Mouse (Mus musculus) ES-E14 (cell line): ENCODE results near the gene Dnhd1. TPM values are rescaled to one million over a fixed set of nuclear protein-coding genes. Genes with fewer than 3 reads are reported as not detected.
"Not testable (repeated sequence)": the region's sequence is repeated elsewhere in the genome, so short reads cannot be mapped to it uniquely, and the experiment has no call there.

Source experiments
- DNase-seq: peaks from one replicate; pipeline ENCODE4 v3.0.0-alpha.2; 2013; ENCODE audit warnings: low read depth, low spot score
- H3K27ac ChIP-seq: 2 replicates; pipeline ENCODE4 v1.5.1; 2012; ENCODE audit warnings: low read depth, mild to moderate bottlenecking, low read length, moderate library complexity, mixed read lengths; ENCODE audit not compliant: poor library complexity, insufficient read depth, severe bottlenecking
- H3K36me3 ChIP-seq: 2 replicates; pipeline ENCODE4 v1.6.1; 2012; ENCODE audit warnings: mild to moderate bottlenecking, low read length, moderate library complexity, mixed read lengths; ENCODE audit not compliant: control insufficient read depth, poor library complexity, insufficient read depth, severe bottlenecking
- H3K4me1 ChIP-seq, 2 experiments: fragments of 150-350 bp in 1 of 2; sonication (generic) in 1 of 2; 2 replicates each; pipeline ENCODE4 v1.6.1; 2012; ENCODE audit warnings: low read length in 2 of 2, mild to moderate bottlenecking in 1 of 2, mixed read lengths in 1 of 2; ENCODE audit not compliant: control insufficient read depth in 2 of 2, insufficient read depth in 2 of 2, poor library complexity in 1 of 2
- H3K4me3 ChIP-seq, 2 experiments: fragments of 150-350 bp in 1 of 2; sonication (generic) in 1 of 2; 2 replicates each; pipeline ENCODE4 v1.5.1; 2012; ENCODE audit warnings: low read length in 2 of 2, low read depth in 1 of 2, mild to moderate bottlenecking in 1 of 2, mixed read lengths in 1 of 2; ENCODE audit not compliant: insufficient read depth in 1 of 2, poor library complexity in 1 of 2, severe bottlenecking in 1 of 2
- H3K9ac ChIP-seq: 2 replicates; pipeline ENCODE4 v1.6.1; 2012; ENCODE audit warnings: low read depth, mild to moderate bottlenecking, low read length, mixed read lengths; ENCODE audit not compliant: poor library complexity, insufficient read depth, severe bottlenecking
- H3K9me3 ChIP-seq: fragments of 150-350 bp; sonication (generic); 2 replicates; pipeline ENCODE4 v1.6.1; 2012; ENCODE audit warnings: low read depth, mild to moderate bottlenecking, low read length; ENCODE audit not compliant: control insufficient read depth, insufficient read depth
- CHD2 ChIP-seq: IDR thresholded peaks from 2 replicates; pipeline ENCODE4 v1.6.1; 2014; ENCODE audit warnings: mild to moderate bottlenecking, low read depth, low read length, inconsistent platforms
- HCFC1 ChIP-seq: IDR thresholded peaks from 2 replicates; pipeline ENCODE4 v1.6.1; 2012; ENCODE audit warnings: low read length, inconsistent platforms, borderline replicate concordance; ENCODE audit not compliant: insufficient read depth
- MAFK ChIP-seq: IDR thresholded peaks from 2 replicates; pipeline ENCODE4 v1.6.1; 2014; ENCODE audit warnings: mild to moderate bottlenecking, low read depth, low read length, inconsistent platforms; ENCODE audit not compliant: insufficient read depth
- ZC3H11A ChIP-seq: IDR thresholded peaks from 2 replicates; pipeline ENCODE4 v1.6.1; 2012; ENCODE audit warnings: low read depth, mild to moderate bottlenecking, inconsistent platforms, low read length, borderline replicate concordance
- ZNF384 ChIP-seq: IDR thresholded peaks from 2 replicates; pipeline ENCODE4 v1.6.1; 2012; ENCODE audit warnings: low read depth, low read length, inconsistent platforms
- in situ Hi-C, 2 experiments: fragments of 600-800 bp; cut with MboI; formaldehyde crosslinking; loops; one replicate each; pipeline ENCODE4 v1.15.1; 2025; ENCODE audit warnings: low sequenced_read_pairs in 2 of 2, inconsistent platforms in 1 of 2; ENCODE audit not compliant: unreplicated experiment in 2 of 2
- total RNA-seq: library from RNA; depleted of rRNA; stranded (reverse); fragments of 300-350 nt; gene quantifications from 2 replicates; pipeline ENCODE4 v1.2.3, GENCODE M21; 2012

Gene Dnhd1
- total RNA-seq, 1 experiment = 0.98 TPM

DNA sequence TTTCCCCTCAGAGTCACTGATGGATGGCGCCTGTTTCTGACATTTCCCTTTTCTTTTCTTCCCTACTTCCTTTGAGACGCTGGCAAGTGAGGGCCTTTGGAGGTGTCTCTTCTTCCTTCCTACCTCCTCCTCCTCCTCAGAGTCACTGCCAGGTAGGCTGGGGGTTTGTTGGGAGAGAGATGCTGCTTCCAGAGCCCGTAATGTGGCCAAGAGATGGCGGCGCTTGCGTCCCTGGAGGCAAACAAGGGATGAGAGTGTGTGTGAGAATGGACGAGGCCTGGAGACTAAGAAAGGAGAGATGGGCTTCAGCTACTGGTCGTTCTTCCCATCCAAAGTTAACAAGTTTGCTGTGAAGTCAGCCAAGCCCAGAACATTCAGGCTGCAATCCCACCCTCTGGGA lies 84.2 kb downstream of the Dnhd1 start:
- peaks cover 24% of the 10 kb centered on the region for H3K36me3 ChIP-seq
- no peak overlapping the region for H3K27ac ChIP-seq
- DNase-seq = no peak
- TF ChIP-seq CHD2 (no peak), MAFK (no peak), ZNF384 (no peak), HCFC1 (no peak), ZC3H11A (no peak)
- H3K9ac ChIP-seq = no peak overlapping the region
- in situ Hi-C loops = no loop called here
- H3K4me1 ChIP-seq = peaks cover 2% of the 10 kb centered on the region in 2 experiments; a peak in 2 of 4 replicates
- H3K9me3 ChIP-seq = no peaks in the 10 kb centered on the region
- no peak overlapping the region for H3K4me3 ChIP-seq

DNA sequence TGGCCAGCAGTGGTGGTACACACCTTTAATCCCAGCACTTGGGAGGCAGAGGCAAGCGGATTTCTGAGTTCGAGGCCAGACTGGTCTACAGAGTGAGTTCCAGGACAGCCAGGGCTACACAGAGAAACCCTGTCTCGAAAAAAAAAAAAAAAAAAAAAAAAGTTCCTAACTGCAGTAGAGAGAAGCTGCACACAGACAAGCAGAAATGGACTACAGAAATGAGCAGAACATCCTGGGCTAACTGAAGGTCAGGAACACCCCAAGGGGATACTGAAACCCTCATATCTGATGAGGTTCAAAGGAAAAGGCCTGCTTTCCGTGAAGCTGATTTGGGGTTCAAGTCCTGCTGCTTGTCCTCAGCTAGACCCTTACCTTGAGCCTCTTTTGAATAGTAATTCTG lies 84.8 kb downstream of the Dnhd1 start:
- not testable (repeated sequence) for H3K9me3 ChIP-seq, H3K4me1 ChIP-seq, DNase-seq

DNA sequence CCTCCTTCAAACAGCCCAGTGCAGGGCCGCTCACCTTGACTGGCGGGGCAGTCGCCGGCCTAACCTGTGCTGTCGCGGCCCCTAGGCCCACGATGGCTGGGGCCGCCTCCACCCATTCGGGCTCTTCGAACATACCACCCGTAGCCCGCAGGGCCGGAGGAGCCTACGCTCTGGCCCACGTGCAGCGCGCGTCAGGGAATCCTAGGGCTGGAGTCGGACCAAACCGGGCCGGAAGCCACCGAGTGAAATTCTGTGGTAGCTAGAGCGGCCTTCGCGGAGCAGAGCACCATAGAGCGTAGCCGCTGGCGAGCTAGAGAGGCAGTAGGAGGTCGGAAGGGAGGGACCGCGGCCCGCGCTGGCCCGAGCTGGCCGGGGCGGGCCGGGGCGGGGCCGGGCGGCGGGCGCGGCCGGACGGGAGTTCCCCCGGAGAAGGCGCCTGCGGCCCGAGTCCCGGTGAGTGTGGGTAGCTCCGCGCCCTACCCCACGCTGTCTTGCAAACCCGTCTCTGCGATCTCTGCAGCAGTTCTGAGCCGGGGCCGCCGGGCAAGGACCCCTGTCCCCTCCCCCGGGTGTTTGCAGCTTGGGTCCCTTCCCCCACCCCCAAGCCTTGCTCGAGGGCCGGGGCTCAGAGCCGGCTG lies 85.8 kb downstream of the Dnhd1 start, which contains the start of gene Ilk:
Gene Ilk, plus strand, starts transcription at position 329 of the 638 bp plus-strand sequence.
- in situ Hi-C loops = no loop called here
- Histone ChIP-seq H3K4me1 (peaks cover 2% of the 10 kb centered on the region in 2 experiments; a peak in 2 of 4 replicates), H3K9me3 (no peaks in the 10 kb centered on the region), H3K9ac (peak within 1 kb of the TSS; percentile 86), H3K27ac (no peak within 1 kb of the TSS), H3K4me3 (peak within 1 kb of the TSS; percentile 79 to 81), H3K36me3 (peaks cover 30% of the 10 kb centered on the region)
- TF ChIP-seq ZC3H11A (no peak), HCFC1 (peak; percentile 59; the same call in 1 of the 2 replicates), ZNF384 (no peak), CHD2 (no peak), MAFK (no peak)
- peak; percentile 74 for DNase-seq

More for the DNA sequence above, 84.8 kb downstream of the Dnhd1 start:
- H3K27ac ChIP-seq, in situ Hi-C loops: not testable (repeated sequence)
- Histone ChIP-seq H3K4me3 (peak overlapping the region; percentile 79 to 81), H3K36me3 (peaks cover 26% of the 10 kb centered on the region), H3K9ac (peak overlapping the region; percentile 86)
- TF ChIP-seq ZNF384 = 0 out of 2 replicates have a peak, but pooled peaks have one; percentile 20

GRCm38 (mm10) chr7:105736911-105737521 lies 86.4 kb downstream of the Dnhd1 start, which contains the start of gene Rrp8:
Rrp8 (minus strand) TSS chr7:105737385.
- Histone ChIP-seq H3K4me3 (peak within 1 kb of the TSS; percentile 79 to 81), H3K9me3 (no peaks in the 10 kb centered on the region), H3K9ac (peak within 1 kb of the TSS; percentile 86), H3K27ac (no peak within 1 kb of the TSS), H3K36me3 (peaks cover 37% of the 10 kb centered on the region), H3K4me1 (peaks cover 2% of the 10 kb centered on the region in 2 experiments; a peak in 2 of 4 replicates)
- DNase-seq = no peak
- TF ChIP-seq CHD2 = no peak
- no peak for TF ChIP-seq MAFK
- no peak for TF ChIP-seq HCFC1
- no peak for TF ChIP-seq ZC3H11A
- peak; percentile 41; the same call in 1 of the 2 replicates for TF ChIP-seq ZNF384
- in situ Hi-C loops = no loop called here
